Mouse (Mus musculus): Measurements from ENCODE around the gene Sez6.

Gene Sez6

GRCm38 (mm10) chr11:77947860-77948259 lies 17.3 kb downstream of the Sez6 start:
- no peak for ATAC-seq (ENCODE audit: low TSS enrichment)

DNA sequence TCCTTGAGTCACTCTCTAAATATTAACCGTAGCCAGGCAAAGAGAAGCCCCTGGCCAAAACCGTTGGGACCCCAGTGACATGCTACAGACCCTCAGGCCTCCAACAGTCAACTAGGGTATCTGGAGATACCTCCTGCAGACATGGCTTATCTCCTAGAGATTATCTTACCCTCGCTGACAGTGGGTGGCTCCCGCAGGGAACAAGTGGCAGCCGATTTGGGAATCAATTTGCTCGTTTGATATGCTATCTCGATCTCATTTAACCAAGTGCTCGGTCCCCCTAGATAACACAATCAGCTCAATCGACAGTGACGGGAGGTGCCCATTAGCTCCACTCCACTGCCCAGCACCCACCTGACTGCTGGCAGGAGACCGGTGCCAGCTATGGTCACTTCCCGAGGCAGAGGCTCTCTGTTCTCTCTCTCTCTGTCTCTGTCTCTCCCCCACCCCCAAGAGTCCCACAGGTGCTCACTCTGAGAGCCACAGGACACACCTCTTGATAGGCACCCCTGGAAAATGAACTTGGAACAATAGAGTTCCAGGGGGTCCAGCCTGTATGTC lies 19.6 kb downstream of the Sez6 start:
- ATAC-seq (ENCODE audit: low TSS enrichment): no peak

DNA sequence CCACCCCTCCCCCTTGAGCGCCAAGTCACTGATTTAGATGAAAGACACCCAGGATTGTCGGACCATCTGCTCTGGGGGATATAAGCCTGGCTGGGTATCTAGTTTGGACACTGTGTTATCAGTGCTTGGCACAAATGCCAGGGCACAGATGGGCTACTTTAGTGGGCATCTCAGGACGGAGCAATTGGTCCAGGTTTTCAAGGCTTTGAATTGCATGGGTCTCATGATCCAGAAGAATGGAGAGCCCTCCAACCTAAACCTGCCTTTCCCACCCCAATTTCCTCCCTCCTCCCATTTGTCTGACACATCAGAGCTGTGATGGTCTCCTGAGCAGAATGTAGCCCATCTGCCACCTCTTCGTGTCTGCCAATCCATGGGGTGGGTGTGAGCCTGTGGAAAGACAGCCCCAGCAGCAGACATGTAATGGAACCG lies 20.2 kb downstream of the Sez6 start:
- ATAC-seq (ENCODE audit: low TSS enrichment): peak; percentile 50; the same call in 1 of the 2 replicates

GRCm38 (mm10) chr11:77953671-77954070 lies 23.1 kb downstream of the Sez6 start:
- ATAC-seq (ENCODE audit: low TSS enrichment): no peak

DNA sequence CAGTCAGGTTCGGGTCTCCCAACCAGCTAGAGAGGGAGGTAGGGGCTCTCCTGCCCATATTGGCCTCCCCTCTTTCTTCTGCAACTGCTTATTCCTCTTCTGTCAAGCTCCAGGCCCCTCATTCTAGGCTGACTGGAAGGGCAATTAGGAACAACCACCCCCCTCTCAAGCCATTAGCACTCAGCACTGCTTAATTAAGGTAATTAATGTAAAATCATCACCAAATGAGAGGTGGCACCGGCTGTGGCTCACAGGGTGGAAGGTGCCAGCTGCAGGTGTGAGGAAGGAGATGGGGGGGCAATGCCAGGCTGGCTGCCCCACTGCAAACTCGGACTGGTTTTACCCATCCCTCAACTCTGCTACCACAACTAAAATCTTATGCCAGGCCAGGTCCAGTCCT lies 25.8 kb downstream of the Sez6 start:
- no peak for ATAC-seq (ENCODE audit: low TSS enrichment)

DNA sequence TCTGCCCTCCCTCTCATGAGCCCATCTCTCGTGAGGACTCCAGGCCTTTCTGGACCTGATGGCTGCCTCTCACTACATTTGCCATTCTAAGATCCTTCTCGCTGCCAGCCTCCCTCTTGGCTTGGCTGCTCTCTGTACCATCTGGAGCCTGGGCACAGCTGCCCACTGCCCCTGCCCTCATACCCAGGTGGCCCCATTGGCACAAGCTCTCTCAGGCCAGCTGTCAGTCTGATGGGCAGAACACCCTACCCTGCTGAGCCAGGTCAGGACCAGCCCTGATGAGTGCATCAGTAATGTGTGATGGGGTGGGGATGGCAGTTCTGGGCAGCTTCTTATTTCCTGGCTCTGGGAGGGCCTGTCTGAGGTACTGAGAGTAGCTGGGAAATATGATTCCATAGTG lies 27.7 kb downstream of the Sez6 start:
- no peak for ATAC-seq (ENCODE audit: low TSS enrichment)

GRCm38 (mm10) chr11:77958932-77959331 lies 28.3 kb downstream of the Sez6 start:
- no peak for ATAC-seq (ENCODE audit: low TSS enrichment)

- peak; percentile 54; the same call in 1 of the 2 replicates for ATAC-seq (ENCODE audit: low TSS enrichment)
These were observed 29.6 kb downstream of the Sez6 start for GRCm38 (mm10) chr11:77960199-77960598.

DNA sequence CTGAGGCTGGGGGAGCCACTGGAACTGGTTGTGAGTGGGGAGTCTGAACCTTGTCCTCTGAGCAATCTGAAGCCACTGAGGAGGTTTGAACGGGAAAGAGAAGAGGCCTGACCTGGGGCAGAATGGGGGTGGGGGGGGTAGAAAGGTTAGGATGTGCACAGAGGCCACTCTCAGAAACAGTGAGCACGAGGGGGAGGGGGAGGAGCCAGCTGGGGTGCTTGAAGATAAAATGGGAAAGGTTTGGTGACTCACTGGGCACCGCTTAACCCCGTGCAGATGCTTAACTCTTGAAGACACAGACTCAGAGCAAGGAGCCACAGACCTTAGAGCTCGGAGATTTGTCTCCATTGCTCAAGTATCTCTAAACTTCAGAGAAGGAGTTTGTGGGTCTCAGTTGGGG lies 30.3 kb downstream of the Sez6 start:
- no peak for ATAC-seq (ENCODE audit: low TSS enrichment)

DNA sequence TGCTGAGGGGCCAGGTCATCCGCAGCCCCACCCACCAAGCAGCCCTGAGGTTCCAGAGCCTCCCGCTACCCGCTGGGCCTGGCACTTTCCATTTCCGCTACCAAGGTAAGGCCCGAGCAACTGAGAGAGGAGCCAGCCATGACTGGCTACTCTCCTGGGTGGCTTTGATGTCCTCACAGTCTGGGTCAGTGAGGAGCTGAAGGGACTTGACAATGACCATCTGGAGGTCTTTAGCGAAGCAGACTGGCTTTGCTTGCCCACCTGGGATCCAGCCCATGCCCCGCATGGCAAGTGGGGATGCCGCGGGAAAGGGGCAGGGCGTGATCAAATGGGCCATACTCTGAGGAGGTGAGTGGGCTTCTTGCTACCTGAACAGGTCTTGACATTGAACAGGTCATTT lies 32.3 kb downstream of the Sez6 start:
- no peak for ATAC-seq (ENCODE audit: low TSS enrichment)

DNA sequence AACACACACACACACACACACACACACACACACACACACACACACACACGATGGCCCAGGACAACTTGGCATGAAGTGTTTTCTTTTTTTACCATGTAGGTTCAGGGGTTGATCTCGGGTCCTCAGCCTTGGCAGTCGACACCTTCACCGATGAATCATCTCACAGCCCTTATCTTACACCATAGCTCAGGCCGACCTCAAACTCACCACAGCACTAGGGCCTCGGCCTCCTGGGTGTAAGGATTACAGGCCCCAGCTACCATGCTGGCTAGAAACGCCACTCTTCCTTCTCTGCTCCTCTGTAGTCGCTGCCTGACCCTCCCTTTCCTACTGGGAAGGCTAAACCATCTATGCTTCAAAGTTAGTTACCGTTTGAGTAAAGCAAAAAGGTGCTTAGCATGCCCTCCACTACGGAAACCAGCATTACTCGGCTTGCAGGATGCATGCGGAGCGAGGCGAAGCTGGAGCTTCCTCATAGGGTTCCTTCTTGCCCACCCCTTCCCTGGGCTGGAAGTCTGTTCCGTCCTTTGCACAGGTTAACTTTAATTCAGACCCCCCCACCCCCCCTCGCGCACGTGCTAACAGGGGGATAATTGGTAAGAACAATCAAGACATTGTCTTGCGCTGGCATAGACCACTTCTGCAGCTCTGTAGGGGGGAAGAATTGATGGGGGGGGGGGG lies 34.0 kb downstream of the Sez6 start:
- no peak for ATAC-seq (ENCODE audit: low TSS enrichment)

DNA sequence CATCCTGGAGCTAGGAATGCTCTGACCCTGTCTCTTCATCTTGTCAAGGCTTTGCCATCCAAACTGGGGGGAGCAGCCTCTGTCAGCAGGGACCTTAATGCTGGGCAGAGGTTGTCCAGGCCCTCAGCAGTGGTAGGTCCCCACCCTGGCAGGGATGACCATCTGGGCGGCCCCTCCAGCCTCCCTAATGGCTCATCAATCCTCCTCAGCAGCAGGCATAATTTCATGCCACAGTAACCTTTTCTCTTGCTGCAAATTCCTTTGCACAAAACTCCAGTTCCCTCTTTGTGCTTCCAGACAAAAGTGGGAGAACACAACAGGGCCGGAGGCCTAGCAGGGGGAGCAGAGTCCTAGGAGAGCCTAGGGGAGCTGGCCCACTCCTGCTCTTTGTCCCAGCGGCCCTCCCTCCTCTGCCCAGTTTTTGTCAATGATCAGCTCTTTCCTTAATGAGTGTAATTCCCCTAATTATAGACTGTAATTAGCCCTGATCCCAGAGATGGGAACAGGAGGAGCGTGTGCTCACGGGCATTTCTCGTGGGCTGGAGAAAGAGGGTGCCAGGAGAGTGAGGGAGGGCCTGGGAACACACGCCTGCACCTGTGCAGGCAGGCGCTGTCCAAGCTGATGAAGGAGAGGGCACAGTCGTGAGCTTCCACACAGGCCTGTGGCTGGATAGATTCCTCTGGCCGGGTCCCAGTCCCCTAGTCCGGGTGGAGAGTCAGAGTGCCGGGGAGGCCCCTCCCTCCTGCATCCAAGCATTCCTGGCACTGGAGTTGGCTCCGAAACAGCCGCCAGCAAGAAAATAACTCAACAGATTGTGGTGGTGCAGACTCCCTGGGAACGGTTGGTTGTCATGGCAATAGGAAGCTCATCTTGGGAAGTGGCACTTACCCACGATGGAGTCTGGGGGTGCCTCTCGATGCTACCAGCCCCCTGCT lies 34.8 kb downstream of the Sez6 start:
- peak; percentile 81 for ATAC-seq (ENCODE audit: low TSS enrichment)

DNA sequence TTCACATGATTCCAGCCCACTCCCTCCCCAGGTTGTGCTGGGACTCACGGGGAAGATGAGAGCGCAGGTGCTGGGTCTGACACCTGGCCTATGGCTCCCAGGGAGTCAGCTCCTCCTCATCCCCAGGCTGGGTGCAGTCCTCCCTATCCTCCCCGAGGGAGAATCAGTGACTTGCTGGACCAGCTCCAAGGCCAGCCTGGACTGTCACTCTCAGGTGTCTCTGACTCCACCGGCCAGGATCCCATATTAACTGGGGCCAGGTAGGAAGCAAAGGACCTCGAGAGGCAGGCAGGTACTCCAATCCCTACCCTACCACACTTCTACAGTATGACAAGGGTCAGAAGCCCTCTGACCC lies 35.4 kb downstream of the Sez6 start:
- no peak for ATAC-seq (ENCODE audit: low TSS enrichment)

GRCm38 (mm10) chr11:77967114-77967513 lies 36.5 kb downstream of the Sez6 start:
- ATAC-seq (ENCODE audit: low TSS enrichment): no peak

DNA sequence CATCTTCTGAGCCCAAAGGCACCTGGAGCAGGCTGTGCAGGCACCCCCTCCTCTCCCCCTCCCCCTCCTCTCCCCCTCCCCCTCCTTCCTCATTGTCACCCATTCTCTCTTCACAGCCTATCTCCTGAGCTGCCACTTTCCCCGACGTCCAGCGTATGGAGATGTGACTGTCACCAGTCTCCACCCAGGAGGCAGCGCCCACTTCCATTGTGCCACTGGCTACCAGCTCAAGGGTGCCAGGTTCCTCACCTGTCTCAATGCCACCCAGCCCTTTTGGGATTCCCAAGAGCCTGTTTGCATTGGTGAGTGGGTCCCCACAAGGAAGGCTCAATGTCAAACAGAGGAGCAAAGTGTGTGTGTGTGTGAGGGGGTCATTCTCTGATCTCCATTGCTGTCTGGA lies 38.2 kb downstream of the Sez6 start:
- no peak for ATAC-seq (ENCODE audit: low TSS enrichment)

DNA sequence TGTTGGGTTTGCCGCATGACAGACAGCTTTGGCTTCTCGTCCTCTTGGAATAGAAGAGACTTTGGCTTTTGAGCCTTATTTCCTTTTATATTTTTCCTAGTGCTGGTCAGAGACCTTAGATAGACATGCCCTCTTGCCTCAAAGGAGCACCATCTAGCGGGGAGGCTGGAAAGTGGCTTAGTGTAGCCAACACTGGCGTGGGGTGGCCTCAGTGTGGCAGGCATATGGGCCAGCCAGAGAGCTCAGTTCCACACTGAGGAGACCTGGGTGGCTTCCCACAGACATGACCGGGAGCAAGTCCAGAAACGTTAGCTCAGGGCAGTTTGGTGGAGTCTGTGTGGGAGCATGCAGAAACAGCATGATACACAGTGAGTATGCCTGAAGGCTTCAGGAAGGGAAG lies 40.1 kb downstream of the Sez6 start:
- ATAC-seq (ENCODE audit: low TSS enrichment): no peak

DNA sequence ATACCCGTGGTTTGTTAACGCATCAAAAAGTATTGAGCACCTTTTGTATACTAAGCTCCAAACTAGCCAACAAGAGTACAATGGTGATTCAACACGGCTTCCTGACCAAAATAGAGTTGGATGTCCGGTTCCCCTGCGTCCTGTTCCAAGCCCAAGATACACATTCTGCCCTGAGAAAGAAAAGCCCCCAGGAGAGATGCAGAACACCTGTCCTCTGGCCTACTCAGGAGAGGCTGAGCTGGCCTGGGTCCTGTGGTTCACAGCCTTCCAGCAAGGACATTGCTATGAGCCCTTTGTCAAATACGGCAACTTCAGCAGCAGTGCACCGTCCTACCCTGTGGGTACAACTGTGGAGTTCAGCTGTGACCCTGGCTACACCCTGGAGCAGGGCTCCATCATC lies 42.9 kb downstream of the Sez6 start:
- no peak for ATAC-seq (ENCODE audit: low TSS enrichment)

- ATAC-seq (ENCODE audit: low TSS enrichment): no peak
These were observed 43.7 kb downstream of the Sez6 start for GRCm38 (mm10) chr11:77974325-77974724.

- ATAC-seq (ENCODE audit: low TSS enrichment): no peak
These were observed 45.3 kb downstream of the Sez6 start for GRCm38 (mm10) chr11:77975873-77976272.

GRCm38 (mm10) chr11:77978161-77978560 lies 47.6 kb downstream of the Sez6 start:
- no peak for ATAC-seq (ENCODE audit: low TSS enrichment)

DNA sequence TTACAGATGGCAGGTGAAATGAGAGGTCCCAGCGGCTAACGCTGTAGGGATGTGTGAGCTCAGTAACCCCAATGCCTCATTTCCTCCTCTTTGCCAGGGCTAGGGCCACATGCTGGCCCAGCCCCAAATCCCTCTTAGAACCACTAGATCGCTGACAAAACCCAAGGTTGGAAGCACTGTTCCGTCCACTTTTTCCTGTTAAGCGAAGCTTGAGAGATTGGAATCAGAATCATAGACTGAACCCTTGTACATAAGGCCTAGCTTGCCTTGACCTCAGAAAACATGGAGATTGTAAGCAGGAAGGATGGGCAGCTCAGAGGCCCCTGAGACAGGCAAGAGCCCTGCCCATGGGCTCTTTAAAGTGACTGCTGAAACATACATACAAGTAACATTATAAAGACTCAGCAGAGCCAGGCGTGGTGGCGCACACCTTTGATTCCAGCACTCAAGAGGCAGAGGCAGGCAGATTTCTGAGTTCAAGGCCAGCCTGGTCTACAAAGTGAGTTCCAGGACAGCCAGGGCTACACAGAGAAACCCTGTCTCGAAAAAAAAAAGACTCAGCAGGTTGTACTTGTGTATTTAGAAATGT lies 48.7 kb downstream of the Sez6 start:
- no peak for ATAC-seq (ENCODE audit: low TSS enrichment)
